In genomic region chr15:102517976-102518858, GRCm38 (mm10) we compare ENCODE assay signal across 7 mouse cellular contexts. TPM values are rescaled to one million over a fixed set of nuclear protein-coding genes. Genes with fewer than 3 reads are reported as not detected.
DNase-seq lines count a peak whose midpoint lies in the region; ATAC-seq and TF ChIP-seq lines count a peak whose summit lies in the region.

TSS of gene Tarbp2 (plus strand) at chr15:102518192.

- intact Hi-C loops in left cerebral cortex, postnatal 4 days (cut with DNase I): no loop called here

- peaks cover 42% of the 10 kb centered on the region for H3K4me1 ChIP-seq in embryonic facial prominence, embryonic 10.5 days
- no peaks in the 10 kb centered on the region for H3K4me1 ChIP-seq in intestine, postnatal 0 days (replicated peaks; ENCODE audit: control insufficient read depth, insufficient read depth, low read length)
- peaks cover 37% of the 10 kb centered on the region for H3K4me1 ChIP-seq in midbrain, embryonic 12.5 days
- peaks cover 9% of the 10 kb centered on the region for H3K4me1 ChIP-seq in small intestine, adult 2 months (ENCODE audit: control insufficient read depth, insufficient read depth, insufficient read length, low read length)

- TF ChIP-seq POLR2A in small intestine, adult 2 months (IDR thresholded peaks at IDR 0.05; ENCODE audit: low read depth, low read length): peak; percentile 26; the same call in 1 of the 2 replicates

- no peaks in the 10 kb centered on the region for H3K9me3 ChIP-seq in embryonic facial prominence, embryonic 10.5 days
- no peaks in the 10 kb centered on the region for H3K9me3 ChIP-seq in intestine, postnatal 0 days (ENCODE audit: control insufficient read depth)
- H3K9me3 ChIP-seq in midbrain, embryonic 12.5 days: no peaks in the 10 kb centered on the region

- WGBS in embryonic facial prominence, embryonic 10.5 days: under 1% methylated on average over 60 of the region's 60 CpGs
- under 1% methylated on average over 57 of the region's 60 CpGs for WGBS in intestine, postnatal 0 days
- WGBS in midbrain, embryonic 12.5 days: under 1% methylated on average over 60 of the region's 60 CpGs
- under 1% methylated on average over 60 of the region's 60 CpGs for WGBS in small intestine, adult 2 months

- H3K4me3 ChIP-seq in embryonic facial prominence, embryonic 10.5 days: peak within 1 kb of the TSS; percentile 84
- peak within 1 kb of the TSS; percentile 65 for H3K4me3 ChIP-seq in intestine, postnatal 0 days (ENCODE audit: low read depth, low read length)
- H3K4me3 ChIP-seq in midbrain, embryonic 12.5 days: peak within 1 kb of the TSS; percentile 71
- H3K4me3 ChIP-seq in small intestine, adult 2 months (ENCODE audit: low read depth, low read length): peak within 1 kb of the TSS; percentile 81

- peak within 1 kb of the TSS; percentile 79 for H3K4me2 ChIP-seq in intestine, postnatal 0 days (replicated peaks; ENCODE audit: low read depth)
- H3K4me2 ChIP-seq in midbrain, embryonic 12.5 days (replicated peaks): peak within 1 kb of the TSS; percentile 92

- no peak for TF ChIP-seq CTCF in intestine, postnatal 0 days (IDR thresholded peaks at IDR 0.05; ENCODE audit: low read depth)
- TF ChIP-seq CTCF in small intestine, adult 2 months (IDR thresholded peaks at IDR 0.05; ENCODE audit: extremely low read depth, insufficient read length, insufficient replicate concordance, low read depth, low read length): no peak

- peak within 1 kb of the TSS; percentile 99 for H3K27ac ChIP-seq in embryonic facial prominence, embryonic 10.5 days (replicated peaks)
- H3K27ac ChIP-seq in intestine, postnatal 0 days (ENCODE audit: low read depth, low read length): peak within 1 kb of the TSS; percentile 98
- H3K27ac ChIP-seq in midbrain, embryonic 12.5 days (replicated peaks): peak within 1 kb of the TSS; percentile 97
- peak within 1 kb of the TSS; percentile 97 for H3K27ac ChIP-seq in small intestine, adult 2 months (ENCODE audit: insufficient read depth, low read depth, low read length)

- peak within 1 kb of the TSS; percentile 74 for H3K9ac ChIP-seq in intestine, postnatal 0 days (ENCODE audit: low read depth, low read length)
- H3K9ac ChIP-seq in midbrain, embryonic 12.5 days (replicated peaks): peak within 1 kb of the TSS; percentile 79

- peak; percentile 99 for DNase-seq in adrenal gland, postnatal 10 days
- DNase-seq in embryonic facial prominence, embryonic 10.5 days (ENCODE audit: low spot score): peak; percentile 100
- peak; percentile 99 for DNase-seq in gonadal fat pad, adult 2 months (ENCODE audit: low read depth)
- DNase-seq in left cerebral cortex, postnatal 4 days: peak; percentile 100

- H3K27me3 ChIP-seq in embryonic facial prominence, embryonic 10.5 days (replicated peaks; ENCODE audit: low read depth, poor library complexity, severe bottlenecking): no peaks in the 10 kb centered on the region
- no peaks in the 10 kb centered on the region for H3K27me3 ChIP-seq in intestine, postnatal 0 days (replicated peaks; ENCODE audit: control insufficient read depth, insufficient read depth, low read length)
- no peaks in the 10 kb centered on the region for H3K27me3 ChIP-seq in midbrain, embryonic 12.5 days
- H3K27me3 ChIP-seq in small intestine, adult 2 months (ENCODE audit: control insufficient read depth, insufficient read depth, low read length): no peaks in the 10 kb centered on the region

- peaks cover 33% of the 10 kb centered on the region for H3K36me3 ChIP-seq in embryonic facial prominence, embryonic 10.5 days (replicated peaks)
- H3K36me3 ChIP-seq in intestine, postnatal 0 days (ENCODE audit: control insufficient read depth, insufficient read depth): peaks cover 14% of the 10 kb centered on the region
- peaks cover 25% of the 10 kb centered on the region for H3K36me3 ChIP-seq in midbrain, embryonic 12.5 days
- peaks cover 9% of the 10 kb centered on the region for H3K36me3 ChIP-seq in small intestine, adult 2 months (ENCODE audit: control insufficient read depth, insufficient read depth, low read length)

- peak; percentile 94 for ATAC-seq in intestine, postnatal 0 days
- peak; percentile 89 for ATAC-seq in midbrain, embryonic 12.5 days (ENCODE audit: low FRiP score, low read depth)

RNA-seq across cellular contexts. Expression of gene Tarbp2, which starts in this region (rescaled TPM):
- 10 to 100 TPM; 36.0 to 43.1 TPM for total RNA-seq in adrenal gland, postnatal 10 days (2021)
- 140 and 143 TPM in 2 replicates for polyA plus RNA-seq in embryonic facial prominence, embryonic 10.5 days (2016; fragmentation: Nextera tagmentation; extraction: Ambion mirVana)
- 49.3 and 66.4 TPM in 2 replicates for polyA plus RNA-seq in gonadal fat pad, adult 2 months (2012; rRNA removed)
- polyA plus RNA-seq in intestine, postnatal 0 days (2015; fragmentation: Nextera tagmentation; extraction: Ambion mirVana): 50.2 and 50.4 TPM in 2 replicates
- 10 to 100 TPM; 71.4 to 72.0 TPM for total RNA-seq in left cerebral cortex, postnatal 4 days (2021)
- 106 and 107 TPM in 2 replicates for polyA plus RNA-seq in midbrain, embryonic 12.5 days (2016; fragmentation: Nextera tagmentation; extraction: Ambion mirVana)
- polyA plus RNA-seq in small intestine, adult 2 months (2012; rRNA removed): 43.2 and 71.1 TPM in 2 replicates

Comparison
In these comparisons a context has a peak if more than half of its experiments do, and no peak if none do; other contexts are left out.
1. Peak in every context shown above with its lines: DNase-seq, ATAC-seq, H3K4me3 ChIP-seq and H3K27ac ChIP-seq.